8 mouse cellular contexts compared by ENCODE assay signal in the genomic region with DNA sequence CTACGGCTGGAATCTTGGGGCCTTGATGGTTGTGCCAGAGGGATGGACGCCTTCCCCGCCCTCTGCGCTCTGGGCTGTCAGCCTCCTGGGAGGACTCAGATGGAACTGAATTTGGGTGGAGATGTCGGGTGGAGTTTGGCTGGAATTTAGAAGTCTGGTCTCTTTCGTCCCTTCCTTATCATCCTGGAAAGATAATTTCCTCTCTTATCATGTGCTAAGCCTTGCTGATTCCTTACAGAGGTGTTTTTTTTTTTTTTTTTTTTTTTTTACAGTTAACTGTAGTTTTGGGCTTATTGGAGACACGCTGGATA. TPM values are rescaled to one million over a fixed set of nuclear protein-coding genes. Genes with fewer than 3 reads are reported as not detected.
DNase-seq lines count a peak whose midpoint lies in the region; ATAC-seq and TF ChIP-seq lines count a peak whose summit lies in the region.

No protein-coding gene starts in this region.

- TF ChIP-seq POLR2A in liver, adult 2 months (IDR thresholded peaks at IDR 0.05; ENCODE audit: extremely low read depth, insufficient read depth, low read length), result no peak
- no peak for TF ChIP-seq POLR2A in thymus, adult 2 months (IDR thresholded peaks at IDR 0.05; ENCODE audit: control insufficient read depth, extremely low read depth, insufficient read depth, low read length, poor library complexity)

- H3K4me1 ChIP-seq in forebrain, embryonic 10.5 days, result peaks cover 80% of the 10 kb centered on the region
- H3K4me1 ChIP-seq in forebrain, embryonic 11.5 days (replicated peaks; ENCODE audit: control insufficient read depth, insufficient read depth, low read length), result 0 out of 2 replicates have a peak, but pooled peaks cover 11% of the 10 kb centered on the region
- peaks cover 9 to 20% of the 10 kb centered on the region in 2 experiments; a peak in 3 of 4 replicates for H3K4me1 ChIP-seq in ES-E14 (ENCODE audit: control insufficient read depth in 2 of 2, insufficient read depth in 2 of 2, low read length in 2 of 2, poor library complexity in 1 of 2)
- H3K4me1 ChIP-seq in liver, adult 2 months (ENCODE audit: control insufficient read depth, insufficient read depth, low read length), result no peaks in the 10 kb centered on the region
- peaks cover 21% of the 10 kb centered on the region for H3K4me1 ChIP-seq in thymus, adult 2 months (replicated peaks; ENCODE audit: control insufficient read depth, insufficient read depth, low read length)

- H3K27me3 ChIP-seq in forebrain, embryonic 10.5 days (ENCODE audit: poor library complexity, severe bottlenecking), result peaks cover 23% of the 10 kb centered on the region
- no peaks in the 10 kb centered on the region for H3K27me3 ChIP-seq in forebrain, embryonic 11.5 days (ENCODE audit: control insufficient read depth, insufficient read depth, low read length)
- 0 out of 2 replicates have a peak, but pooled peaks cover 3% of the 10 kb centered on the region for H3K27me3 ChIP-seq in liver, adult 2 months (ENCODE audit: control insufficient read depth, insufficient read depth, low read length)
- no peaks in the 10 kb centered on the region for H3K27me3 ChIP-seq in thymus, adult 2 months (ENCODE audit: control insufficient read depth, insufficient read depth, low read length)

- no peaks in the 10 kb centered on the region; the same call in 1 of the 2 replicates for H3K79me2 ChIP-seq in liver, adult 2 months (ENCODE audit: control insufficient read depth, insufficient read depth, low read length)

- in situ Hi-C loops in ES-E14 (cut with MboI; ENCODE audit: low sequenced_read_pairs in 2 of 2, unreplicated experiment in 2 of 2), result no loop called here

- H3K4me3 ChIP-seq in forebrain, embryonic 10.5 days, result peak overlapping the region; percentile 94
- H3K4me3 ChIP-seq in forebrain, embryonic 11.5 days (ENCODE audit: low read depth, low read length), result no peak overlapping the region
- no peak overlapping the region for H3K4me3 ChIP-seq in ES-E14 (ENCODE audit: insufficient read depth in 1 of 2, low read depth in 1 of 2, low read length in 2 of 2, poor library complexity in 1 of 2, severe bottlenecking in 1 of 2)
- H3K4me3 ChIP-seq in liver, adult 2 months (ENCODE audit: insufficient read depth, low read depth, low read length), result no peak overlapping the region
- H3K4me3 ChIP-seq in thymus, adult 2 months (ENCODE audit: control insufficient read depth, insufficient read depth, low read length), result no peak overlapping the region

- WGBS in forebrain, embryonic 10.5 days, result 90% methylated on average over 7 of the region's 7 CpGs
- WGBS in forebrain, embryonic 11.5 days, result 85% methylated on average over 7 of the region's 7 CpGs
- 71% methylated on average over 7 of the region's 7 CpGs for WGBS in liver, adult 2 months
- 92% methylated on average over 7 of the region's 7 CpGs for WGBS in thymus, adult 2 months

- H3K27ac ChIP-seq in forebrain, embryonic 10.5 days, result no peak overlapping the region
- no peak overlapping the region for H3K27ac ChIP-seq in forebrain, embryonic 11.5 days (ENCODE audit: low read depth, low read length)
- no peak overlapping the region for H3K27ac ChIP-seq in ES-E14 (ENCODE audit: insufficient read depth, low read depth, low read length, poor library complexity, severe bottlenecking)
- H3K27ac ChIP-seq in liver, adult 2 months (replicated peaks; ENCODE audit: insufficient read depth, low read depth, low read length), result no peak overlapping the region
- H3K27ac ChIP-seq in thymus, adult 2 months (ENCODE audit: control insufficient read depth, insufficient read depth, low read length), result no peak overlapping the region

- H3K9me3 ChIP-seq in forebrain, embryonic 10.5 days, result no peaks in the 10 kb centered on the region
- H3K9me3 ChIP-seq in forebrain, embryonic 11.5 days (ENCODE audit: control insufficient read depth, low read length), result no peaks in the 10 kb centered on the region
- no peaks in the 10 kb centered on the region for H3K9me3 ChIP-seq in ES-E14 (ENCODE audit: control insufficient read depth, insufficient read depth, low read depth, low read length)

- no peak for ATAC-seq in forebrain, embryonic 11.5 days (replicated peaks; ENCODE audit: low FRiP score)

- DNase-seq in forebrain, embryonic 10.5 days (ENCODE audit: extremely low spot score, low spot score), result no peak
- DNase-seq in forebrain, embryonic 11.5 days (ENCODE audit: low spot score), result no peak
- no peak for DNase-seq in ES-E14 (ENCODE audit: low read depth, low spot score)
- peak; percentile 71 to 87 for DNase-seq in heart, adult 18-20 months
- DNase-seq in liver, adult 2 months (ENCODE audit: extremely low read depth, low read depth, low spot score), result peak; percentile 7
- no peak for DNase-seq in right cerebral cortex, adult 2 months (ENCODE audit: low spot score in 2 of 2)
- no peak for DNase-seq in thymus, adult 2 months
- DNase-seq in left cerebral cortex, adult 8-10 months (ENCODE audit: low spot score in 2 of 2), result no peak

- no peak overlapping the region for H3K4me2 ChIP-seq in forebrain, embryonic 11.5 days (ENCODE audit: low read depth, low read length, severe bottlenecking)

- H3K36me3 ChIP-seq in forebrain, embryonic 10.5 days (replicated peaks), result no peaks in the 10 kb centered on the region
- H3K36me3 ChIP-seq in forebrain, embryonic 11.5 days (ENCODE audit: control insufficient read depth, insufficient read depth, low read length), result no peaks in the 10 kb centered on the region
- H3K36me3 ChIP-seq in ES-E14 (ENCODE audit: control insufficient read depth, insufficient read depth, low read length, poor library complexity, severe bottlenecking), result no peaks in the 10 kb centered on the region
- H3K36me3 ChIP-seq in liver, adult 2 months (ENCODE audit: control insufficient read depth, insufficient read depth, low read length), result no peaks in the 10 kb centered on the region
- no peaks in the 10 kb centered on the region for H3K36me3 ChIP-seq in thymus, adult 2 months (ENCODE audit: control insufficient read depth, insufficient read depth, low read length)

- H3K9ac ChIP-seq in forebrain, embryonic 11.5 days (ENCODE audit: low read length), result no peak overlapping the region
- H3K9ac ChIP-seq in ES-E14 (ENCODE audit: insufficient read depth, low read depth, low read length, poor library complexity, severe bottlenecking), result no peak overlapping the region
- no peak overlapping the region for H3K9ac ChIP-seq in liver, adult 2 months (ENCODE audit: low read depth, low read length)

- TF ChIP-seq CTCF in liver, adult 2 months (IDR thresholded peaks at IDR 0.05; ENCODE audit: low read depth, low read length), result no peak
- TF ChIP-seq CTCF in thymus, adult 2 months (IDR thresholded peaks at IDR 0.05; ENCODE audit: borderline replicate concordance, control insufficient read depth, extremely low read depth, insufficient read depth, low read length, poor library complexity), result no peak

TF ChIP-seq in ES-E14, 5 proteins besides CTCF, POLR2A, EP300 and RAD21 (continues in another document):
- TF ChIP-seq HCFC1 (IDR thresholded peaks at IDR 0.05; ENCODE audit: borderline replicate concordance, insufficient read depth, low read length) (no peak), MAFK (IDR thresholded peaks at IDR 0.05; ENCODE audit: insufficient read depth, low read depth, low read length) (no peak)

RNA-seq across cellular contexts. Expression of a gene that starts 2.7 kb away (rescaled TPM):
- 22.7 and 22.9 TPM in 2 replicates for polyA plus RNA-seq in forebrain, embryonic 10.5 days (2016; fragmentation: Nextera tagmentation; extraction: Ambion mirVana)
- polyA plus RNA-seq in forebrain, embryonic 11.5 days (2014; fragmentation: Nextera tagmentation; extraction: Ambion mirVana), result 22.5 and 24.4 TPM in 2 replicates
- total RNA-seq in ES-E14 (2012; rRNA removed), result 14.3 and 16.8 TPM in 2 replicates
- total RNA-seq in heart, adult 18-20 months (2021), result 10 to 100 TPM; 24.7 to 24.8 TPM
- total RNA-seq in liver, adult 2 months (2014; rRNA removed), result 1.7 and 2.6 TPM in 2 replicates
- polyA plus RNA-seq in liver, adult 2 months (2012; rRNA removed), result 2.0 and 2.1 TPM in 2 replicates
- 11.5 TPM in 2 replicates for polyA plus RNA-seq in thymus, adult 2 months (2012; rRNA removed)
- 100 to 1,000 TPM; 279 to 287 (median 284) TPM for total RNA-seq in left cerebral cortex, adult 8-10 months (2022)

RNA-seq across cellular contexts. Expression of a gene that starts 41.7 kb away (rescaled TPM):
- polyA plus RNA-seq in forebrain, embryonic 10.5 days (2016; fragmentation: Nextera tagmentation; extraction: Ambion mirVana), result 0.46 and 0.97 TPM in 2 replicates
- polyA plus RNA-seq in forebrain, embryonic 11.5 days (2014; fragmentation: Nextera tagmentation; extraction: Ambion mirVana), result 0.76 and 0.77 TPM in 2 replicates
- 0.11 and 0.13 TPM in 2 replicates for total RNA-seq in ES-E14 (2012; rRNA removed)
- total RNA-seq in heart, adult 18-20 months (2021), result under 1 TPM; 0.28 to 0.30 TPM
- not detected in 2 replicates for total RNA-seq in liver, adult 2 months (2014; rRNA removed)
- polyA plus RNA-seq in liver, adult 2 months (2012; rRNA removed), result not detected in 2 replicates
- polyA plus RNA-seq in thymus, adult 2 months (2012; rRNA removed), result 0.18 and 0.23 TPM in 2 replicates
- 10 to 100 TPM; 62.2 to 73.5 (median 64.2) TPM for total RNA-seq in left cerebral cortex, adult 8-10 months (2022)

RNA-seq across cellular contexts. Expression of a gene that starts 41.8 kb away (rescaled TPM):
- 0.30 TPM in 1 of 2 replicates, not detected in the other for polyA plus RNA-seq in forebrain, embryonic 10.5 days (2016; fragmentation: Nextera tagmentation; extraction: Ambion mirVana)
- not detected in 2 replicates for polyA plus RNA-seq in forebrain, embryonic 11.5 days (2014; fragmentation: Nextera tagmentation; extraction: Ambion mirVana)
- not detected in 2 replicates for total RNA-seq in ES-E14 (2012; rRNA removed)
- total RNA-seq in heart, adult 18-20 months (2021), result not detected
- not detected in 2 replicates for total RNA-seq in liver, adult 2 months (2014; rRNA removed)
- not detected in 2 replicates for polyA plus RNA-seq in liver, adult 2 months (2012; rRNA removed)
- not detected in 2 replicates for polyA plus RNA-seq in thymus, adult 2 months (2012; rRNA removed)
- total RNA-seq in left cerebral cortex, adult 8-10 months (2022), result 1 to 10 TPM; 1.8 to 3.3 (median 2.1) TPM

RNA-seq across cellular contexts. Expression of a gene that starts 45.4 kb away (rescaled TPM):
- polyA plus RNA-seq in forebrain, embryonic 10.5 days (2016; fragmentation: Nextera tagmentation; extraction: Ambion mirVana), result 78.4 and 82.2 TPM in 2 replicates
- 78.6 and 85.6 TPM in 2 replicates for polyA plus RNA-seq in forebrain, embryonic 11.5 days (2014; fragmentation: Nextera tagmentation; extraction: Ambion mirVana)
- 10.7 and 11.1 TPM in 2 replicates for total RNA-seq in ES-E14 (2012; rRNA removed)
- 10 to 100 TPM in 1 of 2 experiments, 1 to 10 TPM in 1; 8.4 to 11.2 TPM for total RNA-seq in heart, adult 18-20 months (2021)
- total RNA-seq in liver, adult 2 months (2014; rRNA removed), result 2.2 and 2.7 TPM in 2 replicates
- polyA plus RNA-seq in liver, adult 2 months (2012; rRNA removed), result 0.98 and 1.2 TPM in 2 replicates
- 3.8 and 4.2 TPM in 2 replicates for polyA plus RNA-seq in thymus, adult 2 months (2012; rRNA removed)
- total RNA-seq in left cerebral cortex, adult 8-10 months (2022), result 100 to 1,000 TPM; 120 to 121 (median 121) TPM

RNA-seq across cellular contexts. Expression of a gene that starts 51.5 kb away (rescaled TPM):
- polyA plus RNA-seq in forebrain, embryonic 10.5 days (2016; fragmentation: Nextera tagmentation; extraction: Ambion mirVana), result not detected in 2 replicates
- polyA plus RNA-seq in forebrain, embryonic 11.5 days (2014; fragmentation: Nextera tagmentation; extraction: Ambion mirVana), result not detected in 2 replicates
- not detected in 2 replicates for total RNA-seq in ES-E14 (2012; rRNA removed)
- not detected for total RNA-seq in heart, adult 18-20 months (2021)
- not detected in 2 replicates for total RNA-seq in liver, adult 2 months (2014; rRNA removed)
- not detected in 2 replicates for polyA plus RNA-seq in liver, adult 2 months (2012; rRNA removed)
- polyA plus RNA-seq in thymus, adult 2 months (2012; rRNA removed), result not detected in 2 replicates
- not detected for total RNA-seq in left cerebral cortex, adult 8-10 months (2022)

Comparison
In these comparisons a context has a peak if more than half of its experiments do, and no peak if none do; other contexts are left out.
1. DNase-seq: peak in heart, adult 18-20 months (2 of 2) and liver, adult 2 months (single experiment); none in forebrain, embryonic 10.5 days (single experiment), forebrain, embryonic 11.5 days (single experiment), ES-E14 (single experiment), right cerebral cortex, adult 2 months (0 of 2), thymus, adult 2 months (single experiment) and left cerebral cortex, adult 8-10 months (0 of 2).
2. RNA of a gene that starts 2.7 kb away (total RNA-seq): 279 to 287 TPM in left cerebral cortex, adult 8-10 months; 24.7 to 24.8 TPM in heart, adult 18-20 months, 14.3 to 16.8 TPM in ES-E14 and 1.7 to 2.6 TPM in liver, adult 2 months; every median in the first group is over 10 times any median in the second.
3. RNA of a gene that starts 41.7 kb away (total RNA-seq): 62.2 to 73.5 TPM in left cerebral cortex, adult 8-10 months; 0.28 to 0.30 TPM in heart, adult 18-20 months, 0.11 to 0.13 TPM in ES-E14 and not detected in liver, adult 2 months; every median in the first group is over 10 times any median in the second.